Mouse (Mus musculus): ENCODE measurements at regions not wholly inside any gene's neighbourhood (a gene's known extent, or its start where the extent isn't known, plus 50 kb on each side); places are given as distances from the start of the nearest gene placed in this dataset.

DNA sequence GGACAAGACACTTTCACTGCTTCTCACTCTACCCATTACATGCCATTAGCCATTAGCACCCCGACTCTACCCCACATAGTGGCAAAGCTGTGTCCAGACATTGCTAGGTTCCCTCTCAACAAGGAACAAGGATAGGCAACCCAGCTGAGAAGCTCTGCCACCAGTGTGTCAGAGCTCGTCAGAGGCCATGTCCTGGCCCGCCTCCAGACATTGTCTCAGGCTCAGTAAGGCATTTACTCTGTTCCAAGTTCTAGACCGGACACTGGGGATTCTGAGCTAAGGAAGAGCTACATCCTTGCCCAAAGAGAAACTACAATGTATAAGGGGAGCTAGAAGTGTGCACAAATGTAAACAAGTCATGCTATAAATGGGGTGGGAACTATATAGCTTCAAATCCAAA is 66.2 kb upstream of the Gm15217 start:
- no peak for DNase-seq

GRCm38 (mm10) chr14:46316521-46316920 is 62.7 kb upstream of the Gm15217 start:
- DNase-seq, result no peak

GRCm38 (mm10) chr14:46317406-46318045 is 61.7 kb upstream of the Gm15217 start:
- no peak for DNase-seq

GRCm38 (mm10) chr14:46328064-46328463 is 51.1 kb upstream of the Gm15217 start:
- DNase-seq, result no peak
